Mouse (Mus musculus) WW6 (cell line): ENCODE results near the gene Atp4b.
"Not testable (repeated sequence)": the region's sequence is repeated elsewhere in the genome, so short reads cannot be mapped to it uniquely, and the experiment has no call there.

ENCODE experiments used
- DNase-seq: peaks from one replicate; pipeline ENCODE4 v3.0.0-alpha.2; 2013; ENCODE audit warnings: low read depth, low spot score

The Atp4b gene

GRCm38 (mm10) chr8:13382999-13383398 lies 13.6 kb downstream of the Atp4b start:
- no peak for DNase-seq

DNA sequence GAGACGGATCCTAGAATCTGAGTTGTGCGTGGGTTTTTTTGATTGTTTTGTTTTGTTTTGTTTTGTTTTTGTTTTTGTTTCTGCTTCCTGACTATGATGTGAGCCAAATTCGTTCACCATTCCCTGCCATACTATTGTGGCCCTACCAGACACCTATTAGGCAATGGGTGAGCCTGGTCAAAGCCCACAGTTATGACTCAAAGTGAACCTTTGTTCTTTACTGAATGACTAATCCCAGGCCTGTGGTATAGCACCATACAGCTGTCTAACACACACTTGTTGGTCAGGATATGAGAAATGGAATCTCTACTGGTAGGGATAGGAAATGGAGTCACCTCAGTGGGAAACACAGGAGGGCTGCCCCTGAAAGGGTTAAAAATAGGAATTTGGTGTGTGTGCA lies 14.1 kb downstream of the Atp4b start:
- DNase-seq: no peak

DNA sequence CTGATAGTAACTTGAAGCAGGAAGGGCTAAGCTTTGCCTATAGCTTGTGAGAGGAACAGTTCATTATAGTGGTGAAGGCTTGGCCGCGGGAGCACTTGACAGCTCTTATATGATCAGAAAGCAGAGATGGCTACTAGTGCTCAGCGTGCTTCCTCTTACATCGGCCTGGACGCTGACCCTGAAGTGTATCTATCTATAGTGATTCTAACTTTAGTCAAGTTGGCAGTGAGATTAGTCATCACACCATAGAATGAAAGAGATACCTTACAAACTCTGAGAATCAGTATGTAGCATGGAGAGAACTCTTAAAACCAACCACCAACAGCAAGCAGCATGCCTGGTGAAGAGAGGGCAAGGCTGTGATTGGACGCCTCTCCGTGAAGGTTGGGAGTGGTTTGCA lies 15.0 kb downstream of the Atp4b start:
- no peak for DNase-seq

DNA sequence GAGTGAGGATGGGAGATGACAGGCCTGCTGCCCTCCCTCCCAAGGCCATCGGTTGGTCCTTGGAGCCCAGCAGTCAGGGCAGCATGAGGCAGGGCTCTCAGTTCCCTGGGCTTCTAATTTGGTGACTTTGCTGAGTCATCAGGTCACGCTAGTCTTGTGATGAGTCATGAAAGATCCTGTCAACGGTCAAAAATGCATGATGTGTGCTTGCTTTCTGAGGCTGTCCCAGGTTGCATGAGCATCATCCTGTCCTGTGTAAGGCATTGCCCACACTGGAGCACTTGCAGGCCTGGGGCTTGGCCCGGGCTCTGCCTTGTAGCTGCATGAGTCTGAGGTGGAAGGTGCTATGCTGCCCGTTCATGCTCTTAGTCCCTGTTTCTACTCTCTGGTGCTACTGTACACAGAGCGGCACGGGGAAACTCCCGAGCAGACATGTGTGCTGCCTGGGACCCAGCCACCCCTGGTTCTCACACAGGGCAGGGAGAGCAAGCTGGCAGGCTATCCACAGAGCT lies 23.4 kb downstream of the Atp4b start:
- DNase-seq: no peak

DNA sequence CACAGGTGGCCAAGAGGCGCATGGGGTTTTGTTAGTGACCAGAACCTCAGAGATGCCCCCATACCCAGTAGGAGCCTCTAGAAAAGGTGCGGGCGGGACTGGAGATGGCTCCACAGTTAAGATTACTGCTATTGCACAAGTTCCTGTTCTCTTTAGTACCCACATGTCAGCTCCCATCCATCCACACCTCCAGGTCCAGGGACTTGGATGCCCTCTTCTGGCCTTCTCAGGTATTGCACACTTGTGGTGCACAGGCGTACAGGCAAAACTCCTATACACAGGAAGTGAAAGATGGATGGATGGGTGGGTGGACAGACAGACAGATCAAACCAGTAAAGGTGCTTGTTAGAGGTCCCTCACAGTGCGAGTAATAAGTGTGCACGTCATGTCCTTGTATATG lies 34.8 kb downstream of the Atp4b start:
- no peak for DNase-seq

DNA sequence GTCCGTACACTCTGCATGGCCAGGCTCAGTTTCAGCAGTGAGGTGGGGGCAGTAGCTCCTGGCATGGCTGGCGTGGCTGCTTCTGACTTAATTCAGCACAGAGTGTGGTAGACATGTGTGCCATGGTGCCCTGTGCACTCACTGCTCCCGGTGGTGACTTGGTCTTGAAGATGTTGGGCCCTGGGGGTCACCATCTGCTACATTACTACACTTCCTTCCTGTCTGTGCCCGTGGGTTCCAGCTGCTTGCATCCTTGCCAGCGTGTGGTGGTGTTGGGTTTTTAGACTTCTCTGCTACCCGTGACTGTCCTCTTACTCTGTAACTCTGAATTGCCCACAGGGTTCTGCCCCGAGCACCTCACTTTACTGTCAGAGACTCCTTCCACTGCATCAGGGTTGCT lies 36.4 kb downstream of the Atp4b start:
- DNase-seq: no peak

GRCm38 (mm10) chr8:13356681-13357080 lies 39.9 kb downstream of the Atp4b start:
- DNase-seq: no peak

GRCm38 (mm10) chr8:13356221-13356620 lies 40.4 kb downstream of the Atp4b start:
- no peak for DNase-seq

DNA sequence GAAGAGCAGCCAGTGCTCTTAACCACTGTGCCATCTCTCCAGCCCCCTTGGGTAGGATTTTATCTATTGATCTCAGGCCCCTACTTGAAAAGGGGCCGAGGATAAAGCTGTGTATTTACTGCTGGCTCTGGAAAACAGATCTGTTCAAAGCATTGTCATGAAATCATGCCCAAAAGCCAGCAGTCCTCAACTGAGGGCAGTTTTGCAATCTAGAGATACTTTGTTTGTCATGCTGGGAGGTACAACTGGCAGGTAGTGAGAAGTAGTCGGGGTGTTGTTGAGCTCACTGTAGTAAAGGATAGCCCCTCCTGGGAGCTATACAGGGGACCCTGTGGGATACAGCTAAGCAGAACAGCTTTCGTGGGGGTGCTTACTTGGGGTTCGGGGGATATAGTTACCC lies 42.7 kb downstream of the Atp4b start:
- no peak for DNase-seq

DNA sequence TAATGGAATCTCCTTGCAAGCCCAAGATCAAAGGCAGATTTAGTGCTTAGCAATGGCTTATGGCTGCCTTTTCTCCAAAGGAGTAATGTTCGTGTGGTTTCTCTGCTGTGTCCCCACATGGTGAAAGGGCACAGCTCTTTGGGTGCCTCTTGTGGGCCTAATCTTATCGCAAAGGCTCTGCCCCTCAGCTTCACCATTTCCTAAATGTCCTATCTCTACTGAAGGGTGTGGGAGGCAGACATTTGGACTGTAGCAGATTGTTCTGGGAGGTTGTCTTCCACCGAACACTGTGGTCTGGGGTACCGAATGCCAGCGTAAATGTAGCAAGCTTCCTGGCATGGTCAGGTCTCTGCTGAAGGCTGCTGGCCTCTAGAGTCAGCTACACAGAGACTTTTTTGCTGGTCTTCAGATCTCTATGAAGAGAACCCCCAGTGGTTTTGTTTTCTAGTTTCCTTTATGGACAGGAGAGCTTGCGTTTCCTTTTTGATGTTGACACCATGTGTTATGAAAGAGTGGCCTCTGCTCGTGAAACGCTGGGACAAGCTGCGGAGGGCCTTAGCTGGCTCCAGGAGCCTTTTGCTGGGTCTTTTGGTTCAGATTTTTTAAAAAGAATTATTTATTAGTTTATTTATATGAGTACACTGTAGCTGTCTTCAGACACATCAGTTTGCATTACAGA lies 43.3 kb downstream of the Atp4b start:
- no peak for DNase-seq

GRCm38 (mm10) chr8:13352601-13353000 lies 44.0 kb downstream of the Atp4b start:
- DNase-seq: no peak

GRCm38 (mm10) chr8:13351593-13351992 lies 45.0 kb downstream of the Atp4b start:
- DNase-seq: no peak

DNA sequence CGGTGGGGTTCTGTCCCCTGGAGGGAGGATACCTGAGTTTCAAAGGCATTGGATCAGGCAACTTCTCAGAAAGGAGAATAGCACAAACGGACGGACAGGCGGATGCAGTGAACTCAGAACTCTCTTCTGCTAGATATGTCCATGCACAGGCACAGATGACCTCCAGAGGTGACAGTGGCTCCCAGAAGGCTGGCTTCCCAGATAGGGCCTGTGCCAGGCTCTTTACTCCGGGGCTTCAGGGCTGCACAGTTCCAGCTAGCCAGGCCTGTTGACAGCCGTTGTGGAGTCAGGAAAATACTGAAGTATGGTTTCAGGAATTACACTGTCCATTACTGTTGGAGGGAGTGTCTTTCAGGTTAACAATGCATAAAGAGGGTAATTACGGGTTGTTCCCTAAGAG lies 46.6 kb downstream of the Atp4b start:
- DNase-seq: no peak

DNA sequence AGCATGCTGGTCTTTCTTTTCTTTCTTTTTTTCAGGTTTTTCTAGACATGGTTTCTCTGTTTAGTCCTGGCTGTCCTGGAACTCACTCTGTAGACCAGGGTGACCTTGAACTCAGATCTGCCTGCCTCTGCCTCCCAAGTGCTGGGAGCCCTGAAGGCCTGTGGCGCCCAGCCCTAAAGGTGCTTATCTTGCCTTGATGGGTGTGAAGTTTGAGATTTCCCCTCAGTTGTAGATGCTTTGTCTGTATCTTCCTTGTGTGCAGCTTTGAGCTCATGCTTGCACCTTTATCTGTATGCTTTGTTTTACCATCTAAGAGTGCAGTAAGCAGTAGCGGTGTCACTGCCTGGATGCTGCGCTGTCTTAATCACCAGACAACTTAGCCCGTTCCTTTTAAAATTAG lies 53.5 kb downstream of the Atp4b start:
- no peak for DNase-seq

DNA sequence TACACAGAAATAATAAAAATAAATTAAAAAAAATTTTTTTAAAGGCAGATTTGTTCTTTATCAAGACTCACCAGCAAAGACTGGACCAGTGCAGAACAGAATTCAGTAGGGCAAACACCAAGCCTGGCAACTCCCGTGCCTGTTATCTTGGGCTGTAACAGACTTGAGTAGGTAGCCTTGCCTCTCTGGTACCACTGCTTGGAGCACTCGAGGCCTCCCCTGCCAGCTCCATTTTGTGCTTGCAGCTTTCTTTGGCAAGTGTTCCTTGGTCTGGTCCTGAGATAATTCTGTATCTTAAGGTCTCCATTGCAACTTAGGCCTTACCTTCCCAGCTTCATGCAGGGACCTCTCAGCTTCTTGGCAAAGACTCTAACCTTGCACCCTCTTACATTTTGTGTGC lies 54.3 kb downstream of the Atp4b start:
- no peak for DNase-seq

- DNase-seq: no peak
Observed at GRCm38 (mm10) chr8:13340650-13341049, 56.0 kb downstream of the Atp4b start.

GRCm38 (mm10) chr8:13339646-13339990 lies 57.0 kb downstream of the Atp4b start:
- no peak for DNase-seq

DNA sequence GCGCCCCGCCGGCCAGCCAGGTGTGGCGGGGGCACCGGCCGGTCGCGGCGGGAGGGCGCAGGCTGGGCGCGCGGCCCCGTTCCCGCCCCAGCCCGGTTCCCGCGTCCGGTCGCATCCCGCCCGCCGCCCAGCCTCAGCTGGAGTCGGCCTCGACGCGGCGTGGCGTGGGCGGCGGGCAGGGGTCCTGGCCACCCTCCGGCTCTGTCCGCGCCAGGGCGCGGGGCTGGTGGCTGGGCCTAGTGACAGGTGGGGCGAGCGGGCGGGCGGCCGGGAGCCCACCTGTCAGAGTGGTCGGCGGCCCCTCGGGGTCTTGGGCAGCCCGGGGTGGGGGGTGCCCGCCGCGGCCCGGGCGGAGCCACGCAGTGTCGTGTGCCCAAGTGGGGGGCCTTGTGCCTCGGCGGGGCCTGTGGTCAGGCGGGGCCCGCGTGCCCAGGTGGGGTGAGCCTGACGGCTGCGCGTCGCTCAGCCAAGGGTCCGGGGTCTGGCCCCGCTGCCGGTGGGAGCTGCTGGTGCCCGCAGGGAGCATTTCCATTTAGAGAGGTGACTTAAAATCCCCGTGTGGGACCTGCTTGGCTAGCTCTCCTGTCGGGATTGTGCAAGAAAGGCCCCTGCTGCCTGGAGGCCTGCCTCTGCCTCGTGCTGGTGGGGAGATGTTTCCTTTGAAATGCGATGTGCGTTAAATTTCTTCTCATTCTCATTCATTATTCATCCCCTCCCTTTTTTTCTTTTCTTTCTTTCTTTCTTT lies 57.6 kb downstream of the Atp4b start:
- DNase-seq: no peak

GRCm38 (mm10) chr8:13338255-13338860 lies 58.3 kb downstream of the Atp4b start, which contains the start of gene Tfdp1:
TSS of gene Tfdp1 (plus strand) at chr8:13338751.
- DNase-seq: peak; percentile 74

DNA sequence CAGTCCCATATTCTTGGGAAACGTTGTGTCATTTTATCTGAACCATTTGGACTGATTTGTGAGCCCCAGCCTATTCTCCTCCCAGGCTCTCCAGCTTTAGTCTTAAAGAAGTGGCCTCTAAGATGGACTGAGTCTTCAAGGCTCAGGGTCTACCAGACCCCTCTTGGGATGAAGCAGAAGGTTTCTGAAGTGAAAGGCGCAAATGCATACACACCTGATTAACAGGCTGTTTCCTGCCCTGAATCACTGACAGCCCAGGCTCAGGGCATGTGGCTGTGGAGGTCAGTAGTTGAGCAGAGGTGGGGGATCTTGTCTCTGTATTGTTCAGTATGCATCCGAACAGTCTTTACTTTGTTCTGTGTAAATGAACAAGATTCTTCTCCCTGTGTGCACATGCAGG lies 58.9 kb downstream of the Atp4b start:
- DNase-seq: no peak

DNA sequence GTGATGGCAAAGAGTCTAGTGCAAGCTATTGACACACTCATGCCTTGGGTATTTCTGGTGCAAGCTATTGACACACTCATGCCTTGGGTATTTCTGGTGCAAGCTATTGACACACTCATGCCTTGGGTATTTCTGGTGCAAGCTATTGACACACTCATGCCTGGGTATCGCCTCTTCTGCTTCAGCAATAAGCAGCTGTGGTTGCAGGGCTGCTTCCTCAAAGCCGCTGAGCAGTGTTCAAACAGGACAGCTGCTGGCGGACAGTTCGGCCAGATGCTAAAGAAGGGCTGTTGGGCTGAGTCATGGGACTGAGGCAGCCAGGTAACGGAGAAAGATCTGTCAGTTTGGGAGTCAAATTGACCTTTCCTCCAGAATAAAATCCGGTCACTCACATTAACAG lies 59.4 kb downstream of the Atp4b start:
- not testable (repeated sequence) for DNase-seq
